Mouse (Mus musculus) heart, adult 2 months (tissue): Measurements from ENCODE around the gene Synrg. TPM values are rescaled to one million over a fixed set of nuclear protein-coding genes. Genes with fewer than 3 reads are reported as not detected.
A peak's percentile ranks its signal among the peaks of the same experiment; 100 is the strongest.

ENCODE experiments used
- DNase-seq, 2 experiments: peaks; one replicate each; pipeline ENCODE4 v3.0.0; 2021
- H3K27ac ChIP-seq: fragments of 200-600 bp; 2 replicates; pipeline ENCODE4 v1.8.1; 2022
- H3K27me3 ChIP-seq: fragments of 200-500 bp; 2 replicates; pipeline ENCODE4 v1.6.1; 2012; ENCODE audit warnings: mild to moderate bottlenecking, low read length, inconsistent platforms, mixed read lengths; ENCODE audit not compliant: control insufficient read depth, insufficient read depth
- H3K36me3 ChIP-seq: fragments of 200-500 bp; 2 replicates; pipeline ENCODE4 v1.6.1; 2012; ENCODE audit warnings: low read length, inconsistent platforms; ENCODE audit not compliant: control insufficient read depth, insufficient read depth
- H3K4me1 ChIP-seq: fragments of 200-500 bp; 2 replicates; pipeline ENCODE4 v1.6.1; 2011; ENCODE audit warnings: low read length; ENCODE audit not compliant: control insufficient read depth, insufficient read depth
- H3K4me3 ChIP-seq: fragments of 200-600 bp; 2 replicates; pipeline ENCODE4 v1.8.1; 2022
- H3K79me2 ChIP-seq: fragments of 200-500 bp; replicated peaks from 2 replicates; pipeline ENCODE4 v1.6.1; 2012; ENCODE audit warnings: mild to moderate bottlenecking, inconsistent platforms, low read length, moderate library complexity, mixed read lengths; ENCODE audit not compliant: control insufficient read depth, insufficient read depth
- H3K9ac ChIP-seq: fragments of 200-500 bp; 2 replicates; pipeline ENCODE4 v1.6.1; 2012; ENCODE audit warnings: low read depth, mild to moderate bottlenecking, control low read depth, inconsistent platforms, low read length, mixed read lengths
- CTCF ChIP-seq: fragments of 200-600 bp; IDR thresholded peaks from 2 replicates; pipeline ENCODE4 v1.8.1; 2022; ENCODE audit warnings: antibody characterized with exemption, mild to moderate bottlenecking, moderate library complexity
- EP300 ChIP-seq: fragments of 200-500 bp; IDR thresholded peaks from 2 replicates; pipeline ENCODE4 v1.6.1; 2011; ENCODE audit warnings: low read depth, low read length, control low read depth; ENCODE audit not compliant: insufficient read depth
- POLR2A ChIP-seq: fragments of 200-500 bp; IDR thresholded peaks from 2 replicates; pipeline ENCODE4 v1.6.1; 2011; ENCODE audit warnings: mild to moderate bottlenecking, low read depth, low read length, control low read depth; ENCODE audit not compliant: insufficient read depth
- WGBS: fragments of 180-500 bp; shearing (Covaris S2); methylation state at CpG from one replicate; pipeline ENCODE4 v1.1.7; 2018; 5-methylcytosine and 5-hydroxymethylcytosine counted together
- intact Hi-C: fragments of 180-260 bp; cut with DNase I; formaldehyde crosslinking; loops from one replicate; pipeline ENCODE4 v1.15.1; 2025
- polyA plus RNA-seq: library from polyadenylated mRNA; depleted of rRNA; stranded (reverse); fragments of >200 nt; gene quantifications from 2 replicates; pipeline ENCODE4 v1.2.3, GENCODE M21; 2012
- total RNA-seq, 2 experiments: library from RNA; stranded (reverse); gene quantifications; 2 replicates each; pipeline ENCODE4 v1.2.3; 2021

Gene Synrg
- total and polyA plus RNA-seq, 3 experiments: 12.2 to 28.1 (median 23.7) TPM

DNA sequence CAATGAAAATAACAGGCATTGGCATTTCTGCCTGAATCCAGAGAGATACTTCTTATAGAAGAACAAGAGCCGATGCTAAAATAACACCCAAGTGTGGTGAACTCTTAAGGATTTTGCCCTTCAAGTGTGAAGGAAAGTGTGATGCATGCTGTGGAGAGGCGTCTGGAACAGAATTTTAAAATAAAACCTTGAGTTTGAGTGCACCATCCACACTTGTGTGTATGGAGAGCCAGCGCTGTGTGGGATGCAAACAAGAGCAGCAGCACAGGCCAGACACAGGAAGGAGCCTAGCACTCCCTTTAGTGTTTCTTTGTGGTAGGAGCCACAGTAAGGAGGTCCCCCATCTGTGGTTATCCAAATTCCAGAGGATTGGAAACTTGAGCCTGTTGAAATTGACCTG lies 2.2 kb upstream of the Synrg start:
- Histone ChIP-seq H3K27ac (no peak overlapping the region), H3K79me2 (no peaks in the 10 kb centered on the region), H3K36me3 (peaks cover 8% of the 10 kb centered on the region), H3K27me3 (no peaks in the 10 kb centered on the region), H3K4me3 (no peak overlapping the region), H3K9ac (no peak overlapping the region), H3K4me1 (peaks cover 2% of the 10 kb centered on the region)
- intact Hi-C loops: loop anchor here (1.0 kb wide), 1 partner anchor 18 kb away; no protein-coding TSS in a partner anchor
- WGBS: 90% methylated on average over 3 of the region's 3 CpGs
- TF ChIP-seq EP300 (no peak), CTCF (no peak), POLR2A (no peak)
- no peak for DNase-seq

GRCm38 (mm10) chr11:83967436-83968204 lies 3.4 kb downstream of the Synrg start:
- whole genome bisulfite sequencing: 60% methylated on average over 8 of the region's 8 CpGs
- no peaks in the 10 kb centered on the region for H3K27me3 ChIP-seq
- H3K9ac ChIP-seq: no peak overlapping the region
- no peak overlapping the region for H3K27ac ChIP-seq
- peaks cover 2% of the 10 kb centered on the region for H3K4me1 ChIP-seq
- H3K36me3 ChIP-seq: peaks cover 4% of the 10 kb centered on the region; the same call in 1 of the 2 replicates
- no peak overlapping the region for H3K4me3 ChIP-seq
- intact Hi-C loops: no loop called here
- no peak for TF ChIP-seq EP300
- TF ChIP-seq CTCF: peak; percentile 44
- peaks cover 3% of the 10 kb centered on the region for H3K79me2 ChIP-seq
- DNase-seq: no peak

- Histone ChIP-seq H3K4me3 (no peak overlapping the region), H3K79me2 (peaks cover 3% of the 10 kb centered on the region), H3K9ac (no peak overlapping the region), H3K4me1 (peaks cover 2% of the 10 kb centered on the region), H3K27me3 (no peaks in the 10 kb centered on the region), H3K27ac (no peak overlapping the region), H3K36me3 (peaks cover 4% of the 10 kb centered on the region; the same call in 1 of the 2 replicates)
- no peak for DNase-seq
- WGBS: 78% methylated on average over 6 of the region's 6 CpGs
- TF ChIP-seq CTCF (no peak), POLR2A (no peak), EP300 (no peak)
- intact Hi-C loops: no loop called here
Observed at GRCm38 (mm10) chr11:83968205-83968575, 4.0 kb downstream of the Synrg start.

- intact Hi-C loops: no loop called here
Observed at GRCm38 (mm10) chr11:83969040-83969439, 4.8 kb downstream of the Synrg start.

DNA sequence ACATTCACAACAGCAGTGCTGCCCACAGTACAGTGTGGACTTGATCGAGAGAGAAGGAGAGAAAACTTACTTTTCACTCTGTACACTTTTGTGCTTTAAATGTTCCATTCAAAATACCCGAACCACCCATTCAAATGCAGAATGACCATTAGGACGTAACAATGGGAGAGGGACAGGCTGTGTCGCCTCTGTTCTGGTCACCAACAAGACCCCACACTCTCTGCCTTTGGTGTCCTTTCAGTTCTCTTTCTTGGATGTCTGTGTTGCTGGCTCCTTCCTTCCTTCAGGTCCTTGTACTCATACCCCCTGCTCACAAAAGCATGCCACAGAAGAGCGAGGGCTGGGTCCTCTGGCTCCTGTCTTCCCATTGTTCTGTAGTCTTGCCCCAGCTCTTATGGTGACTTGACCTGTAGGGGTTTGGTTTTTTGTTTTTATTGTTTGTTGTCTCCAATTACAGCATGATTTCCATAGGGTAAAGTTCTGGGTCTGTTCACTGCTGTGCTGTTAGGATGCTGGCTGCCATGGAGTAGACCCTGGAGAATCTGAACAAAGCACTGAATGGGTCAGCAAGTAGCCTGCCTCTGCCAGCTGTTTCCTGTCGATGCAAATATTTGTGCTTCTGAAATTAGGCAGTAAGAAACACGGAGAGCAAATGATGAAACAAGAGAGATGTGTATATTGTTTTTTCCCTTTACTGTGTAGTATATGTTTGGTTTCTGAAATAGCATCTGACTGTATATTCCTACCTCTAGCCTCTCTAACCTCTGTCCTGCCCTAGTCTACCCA lies 10.5 kb downstream of the Synrg start:
- Histone ChIP-seq H3K27ac (no peak overlapping the region), H3K27me3 (no peaks in the 10 kb centered on the region), H3K4me3 (no peak overlapping the region), H3K9ac (no peak overlapping the region), H3K36me3 (no peaks in the 10 kb centered on the region), H3K79me2 (peaks cover 3% of the 10 kb centered on the region), H3K4me1 (no peaks in the 10 kb centered on the region)
- TF ChIP-seq EP300 (no peak), CTCF (no peak), POLR2A (no peak)
- WGBS: 82% methylated on average over 7 of the region's 7 CpGs
- no peak for DNase-seq
- intact Hi-C loops: no loop called here

More at GRCm38 (mm10) chr11:83969040-83969439, 4.8 kb downstream of the Synrg start:
- Histone ChIP-seq H3K27ac (no peak overlapping the region), H3K79me2 (peaks cover 3% of the 10 kb centered on the region), H3K27me3 (no peaks in the 10 kb centered on the region), H3K9ac (no peak overlapping the region), H3K4me1 (no peaks in the 10 kb centered on the region; the same call in 1 of the 2 replicates), H3K36me3 (peaks cover 2% of the 10 kb centered on the region; the same call in 1 of the 2 replicates), H3K4me3 (no peak overlapping the region)
- WGBS: 95% methylated on average over 3 of the region's 3 CpGs
- TF ChIP-seq CTCF (0 out of 2 replicates have a peak, but pooled peaks have one; percentile 7), POLR2A (no peak)
- DNase-seq: no peak

GRCm38 (mm10) chr11:83975488-83975887 lies 11.3 kb downstream of the Synrg start:
- 93% methylated on average over 1 of the region's 1 CpGs for WGBS
- H3K27ac ChIP-seq: no peak overlapping the region
- DNase-seq: no peak
- no peaks in the 10 kb centered on the region for H3K27me3 ChIP-seq
- no peaks in the 10 kb centered on the region for H3K4me1 ChIP-seq
- no peaks in the 10 kb centered on the region for H3K36me3 ChIP-seq
- H3K79me2 ChIP-seq: no peaks in the 10 kb centered on the region
- TF ChIP-seq CTCF (no peak), POLR2A (no peak), EP300 (no peak)
- no peak overlapping the region for H3K9ac ChIP-seq
- intact Hi-C loops: no loop called here
- no peak overlapping the region for H3K4me3 ChIP-seq
